Mouse (Mus musculus): Measurements from ENCODE around the gene Dgkd. TPM values are rescaled to one million over a fixed set of nuclear protein-coding genes. Genes with fewer than 3 reads are reported as not detected.
A peak's percentile ranks its signal among the peaks of the same experiment; 100 is the strongest.

The Dgkd gene
- total and polyA plus RNA-seq, 3 experiments, result 29.5 to 135 (median 39.5) TPM

GRCm38 (mm10) chr1:87824420-87824995 lies 28.6 kb upstream of the Dgkd start:
- Histone ChIP-seq H3K27ac (ENCODE audit: control insufficient read depth, low read depth, low read length) (0 out of 2 replicates have a peak overlapping the region, but pooled peaks have one; percentile 10), H3K4me1 (ENCODE audit: control insufficient read depth in 1 of 2, insufficient read depth in 2 of 2, low read length in 2 of 2) (peaks cover 0 to 9% of the 10 kb centered on the region in 2 experiments; a peak in 3 of 4 replicates)
- peak; percentile 28 for DNase-seq (ENCODE audit: low read depth, low spot score)

GRCm38 (mm10) chr1:87825281-87825680 lies 27.8 kb upstream of the Dgkd start:
- no peaks in the 10 kb centered on the region for H3K9me3 ChIP-seq (replicated peaks; ENCODE audit: insufficient read depth, low read length)
- H3K27me3 ChIP-seq (ENCODE audit: control insufficient read depth in 1 of 2, insufficient read depth in 2 of 2, low read length in 2 of 2), result no peaks in the 10 kb centered on the region
- H3K79me2 ChIP-seq (ENCODE audit: control insufficient read depth, insufficient read depth, low read length, poor library complexity), result no peaks in the 10 kb centered on the region; the same call in 1 of the 2 replicates
- H3K4me1 ChIP-seq (ENCODE audit: control insufficient read depth in 1 of 2, insufficient read depth in 2 of 2, low read length in 2 of 2), result peaks cover 0 to 9% of the 10 kb centered on the region in 2 experiments; a peak in 3 of 4 replicates
- no peak overlapping the region for H3K27ac ChIP-seq (ENCODE audit: control insufficient read depth, low read depth, low read length)
- peaks cover 0 to 12% of the 10 kb centered on the region in 2 experiments; a peak in 2 of 4 replicates for H3K36me3 ChIP-seq (ENCODE audit: control insufficient read depth in 1 of 2, insufficient read depth in 2 of 2, low read length in 2 of 2)
- no peak for DNase-seq (ENCODE audit: low read depth, low spot score)
- no peak overlapping the region for H3K9ac ChIP-seq (ENCODE audit: control insufficient read depth, low read depth, low read length, poor library complexity, severe bottlenecking)
- no peak overlapping the region for H3K4me3 ChIP-seq (ENCODE audit: control insufficient read depth in 1 of 2, insufficient read depth in 1 of 2, low read depth in 2 of 2, low read length in 2 of 2)
- TF ChIP-seq ZC3H11A (IDR thresholded peaks at IDR 0.05; ENCODE audit: low read depth, low read length), result peak; percentile 21
- TF ChIP-seq TCF12 (IDR thresholded peaks at IDR 0.05; ENCODE audit: low read depth, low read length), result no peak
- no peak for TF ChIP-seq E2F4 (IDR thresholded peaks at IDR 0.05; ENCODE audit: borderline replicate concordance, low read depth, low read length)
- no peak for TF ChIP-seq BHLHE40 (IDR thresholded peaks at IDR 0.05; ENCODE audit: borderline replicate concordance, low read depth, low read length)
- no peak for TF ChIP-seq POLR2A (IDR thresholded peaks at IDR 0.05; ENCODE audit: control insufficient read depth in 1 of 2, insufficient read depth in 1 of 2, low read depth in 1 of 2, low read length in 2 of 2, poor library complexity in 1 of 2)
- no peak for TF ChIP-seq NELFE (IDR thresholded peaks at IDR 0.05; ENCODE audit: low read depth, low read length)
- TF ChIP-seq POLR2AphosphoS5 (IDR thresholded peaks at IDR 0.05; ENCODE audit: borderline replicate concordance, low read depth, low read length), result no peak
- no peak for TF ChIP-seq NRF1 (IDR thresholded peaks at IDR 0.05; ENCODE audit: insufficient read depth, low read depth, low read length, poor library complexity, severe bottlenecking)
- no peak for TF ChIP-seq MAFK (IDR thresholded peaks at IDR 0.05; ENCODE audit: borderline replicate concordance, low read depth, low read length)
- no peak for TF ChIP-seq SIN3A (IDR thresholded peaks at IDR 0.05; ENCODE audit: low read length)
- no peak for TF ChIP-seq EP300 (IDR thresholded peaks at IDR 0.05; ENCODE audit: low read depth in 1 of 2, low read length in 2 of 2)
- no peak for TF ChIP-seq CHD2 (IDR thresholded peaks at IDR 0.05; ENCODE audit: low read length)
- TF ChIP-seq MAZ (IDR thresholded peaks at IDR 0.05; ENCODE audit: low read depth, low read length), result no peak
- TF ChIP-seq MAX (IDR thresholded peaks at IDR 0.05; ENCODE audit: low read length), result no peak
- TF ChIP-seq ZMIZ1 (IDR thresholded peaks at IDR 0.05; ENCODE audit: low read depth, low read length), result no peak
- TF ChIP-seq KAT2A (conservative IDR thresholded peaks at IDR 0.05; ENCODE audit: low read depth, low read length), result no peak
- TF ChIP-seq SMC3 (IDR thresholded peaks at IDR 0.05; ENCODE audit: low read depth, low read length), result peak; percentile 48
- no peak for TF ChIP-seq MYB (IDR thresholded peaks at IDR 0.05; ENCODE audit: low read depth, low read length)
- no peak for TF ChIP-seq USF1 (IDR thresholded peaks at IDR 0.05; ENCODE audit: low read depth, low read length)
- no peak for TF ChIP-seq ZNF384 (IDR thresholded peaks at IDR 0.05; ENCODE audit: low read depth, low read length)
- TF ChIP-seq MYC (IDR thresholded peaks at IDR 0.05; ENCODE audit: low read depth, low read length), result no peak
- no peak for TF ChIP-seq ETS1 (IDR thresholded peaks at IDR 0.05; ENCODE audit: low read depth, low read length)
- no peak for TF ChIP-seq JUND (IDR thresholded peaks at IDR 0.05; ENCODE audit: low read depth, low read length)
- no peak for TF ChIP-seq CHD1 (IDR thresholded peaks at IDR 0.05; ENCODE audit: low read depth, low read length)
- TF ChIP-seq TAL1 (IDR thresholded peaks at IDR 0.05; ENCODE audit: low read length), result no peak
- TF ChIP-seq RAD21 (IDR thresholded peaks at IDR 0.05; ENCODE audit: low read depth, low read length), result peak; percentile 45
- no peak for TF ChIP-seq HCFC1 (IDR thresholded peaks at IDR 0.05; ENCODE audit: low read depth, low read length)
- TF ChIP-seq TBP (IDR thresholded peaks at IDR 0.05; ENCODE audit: low read depth, low read length), result no peak

More at GRCm38 (mm10) chr1:87824420-87824995, 28.6 kb upstream of the Dgkd start:
- H3K4me3 ChIP-seq (ENCODE audit: control insufficient read depth in 1 of 2, insufficient read depth in 1 of 2, low read depth in 2 of 2, low read length in 2 of 2), result no peak overlapping the region
- no peak overlapping the region for H3K9ac ChIP-seq (ENCODE audit: control insufficient read depth, low read depth, low read length, poor library complexity, severe bottlenecking)
- H3K9me3 ChIP-seq (replicated peaks; ENCODE audit: insufficient read depth, low read length), result no peaks in the 10 kb centered on the region
- H3K79me2 ChIP-seq (ENCODE audit: control insufficient read depth, insufficient read depth, low read length, poor library complexity), result no peaks in the 10 kb centered on the region; the same call in 1 of the 2 replicates
- TF ChIP-seq MAX (IDR thresholded peaks at IDR 0.05; ENCODE audit: low read length) (peak; percentile 81), BHLHE40 (IDR thresholded peaks at IDR 0.05; ENCODE audit: borderline replicate concordance, low read depth, low read length) (peak; percentile 27; the same call in 1 of the 2 replicates), CTCF (IDR thresholded peaks at IDR 0.05 in 2 of 3, conservative IDR thresholded peaks at IDR 0.05 in 1 of 3; ENCODE audit: control insufficient read depth in 1 of 3, insufficient read depth in 1 of 3, low read depth in 2 of 3, low read length in 3 of 3, poor library complexity in 1 of 3, severe bottlenecking in 1 of 3) (no peak), CHD2 (IDR thresholded peaks at IDR 0.05; ENCODE audit: low read length) (no peak), E2F4 (IDR thresholded peaks at IDR 0.05; ENCODE audit: borderline replicate concordance, low read depth, low read length) (no peak), SIN3A (IDR thresholded peaks at IDR 0.05; ENCODE audit: low read length) (no peak), NRF1 (IDR thresholded peaks at IDR 0.05; ENCODE audit: insufficient read depth, low read depth, low read length, poor library complexity, severe bottlenecking) (no peak), KAT2A (conservative IDR thresholded peaks at IDR 0.05; ENCODE audit: low read depth, low read length) (no peak), MYC (IDR thresholded peaks at IDR 0.05; ENCODE audit: low read depth, low read length) (0 out of 2 replicates have a peak, but pooled peaks have one; percentile 28), USF1 (IDR thresholded peaks at IDR 0.05; ENCODE audit: low read depth, low read length) (peak; percentile 63; the same call in 1 of the 2 replicates)
- no peaks in the 10 kb centered on the region for H3K27me3 ChIP-seq (ENCODE audit: control insufficient read depth in 1 of 2, insufficient read depth in 2 of 2, low read length in 2 of 2)
- peaks cover 0 to 12% of the 10 kb centered on the region in 2 experiments; a peak in 2 of 4 replicates for H3K36me3 ChIP-seq (ENCODE audit: control insufficient read depth in 1 of 2, insufficient read depth in 2 of 2, low read length in 2 of 2)

Data from MEL (cell line).